Mouse (Mus musculus) brain, embryonic 14.5 days (tissue): ENCODE results near the gene Hmgb2. TPM values are rescaled to one million over a fixed set of nuclear protein-coding genes. Genes with fewer than 3 reads are reported as not detected.
A peak's percentile ranks its signal among the peaks of the same experiment; 100 is the strongest.

Experiments used
- DNase-seq: peaks from one replicate; pipeline ENCODE4 v3.0.0-alpha.2; 2011; ENCODE audit warnings: low read depth
- CTCF ChIP-seq: fragments of 200-500 bp; IDR thresholded peaks from 2 replicates; pipeline ENCODE4 v1.5.1; 2012; ENCODE audit warnings: inconsistent platforms, mild to moderate bottlenecking, moderate library complexity, borderline replicate concordance; ENCODE audit not compliant: insufficient read depth, insufficient read length; ENCODE audit errors: extremely low read depth
- POLR2A ChIP-seq: fragments of 200-500 bp; IDR thresholded peaks from 2 replicates; pipeline ENCODE4 v1.6.1; 2012; ENCODE audit warnings: mild to moderate bottlenecking, inconsistent platforms, borderline replicate concordance; ENCODE audit not compliant: poor library complexity, insufficient read depth, insufficient read length, severe bottlenecking; ENCODE audit errors: extremely low read depth
- polyA plus RNA-seq: library from polyadenylated mRNA; depleted of rRNA; stranded (reverse); fragments of >200 nt; gene quantifications from 2 replicates; pipeline ENCODE4 v1.2.3, GENCODE M21; 2012

Hmgb2 gene
- polyA plus RNA-seq, 1 experiment: 70.5 TPM

DNA sequence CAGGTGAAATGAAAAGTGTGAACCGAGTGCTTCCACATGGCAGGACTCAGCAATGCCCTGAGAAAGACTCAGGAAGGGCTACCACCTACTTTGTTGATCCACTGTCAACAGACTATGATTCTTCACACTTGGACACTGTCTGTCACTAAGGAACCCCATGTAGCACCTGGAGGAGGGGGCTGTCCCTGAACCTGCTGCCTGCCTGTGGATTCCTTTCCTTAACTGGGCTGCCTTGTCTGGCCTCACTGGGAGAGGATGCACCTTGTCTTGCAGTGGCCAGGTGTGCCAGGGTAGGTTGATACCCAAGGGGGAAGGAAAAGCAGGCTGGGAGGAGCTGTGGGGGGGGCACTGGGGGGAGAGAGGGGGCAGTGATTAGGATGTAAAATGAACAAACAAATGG is 16.3 kb downstream of the Hmgb2 start:
- TF ChIP-seq CTCF (no peak), POLR2A (no peak)
- DNase-seq: no peak

DNA sequence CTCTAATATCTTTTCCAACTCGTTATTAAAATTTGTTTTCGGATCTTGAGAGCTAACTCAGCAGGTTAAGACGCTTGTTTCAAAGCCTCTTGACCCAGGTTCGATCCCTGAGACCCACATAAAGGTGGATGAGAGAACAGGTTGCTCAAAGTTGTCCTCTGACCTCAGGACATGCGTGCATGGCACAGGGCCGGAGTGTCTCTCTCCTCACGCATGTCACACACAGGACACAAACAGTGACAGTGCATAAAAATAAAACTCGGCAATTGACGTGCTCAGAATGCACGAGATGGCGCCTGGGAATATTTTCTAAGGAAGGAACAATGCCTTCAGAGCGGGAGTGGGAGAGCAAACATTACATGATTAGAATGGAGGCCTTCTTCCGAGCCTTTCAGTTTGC is 18.5 kb downstream of the Hmgb2 start:
- no peak for DNase-seq
- TF ChIP-seq POLR2A (no peak), CTCF (no peak)

DNA sequence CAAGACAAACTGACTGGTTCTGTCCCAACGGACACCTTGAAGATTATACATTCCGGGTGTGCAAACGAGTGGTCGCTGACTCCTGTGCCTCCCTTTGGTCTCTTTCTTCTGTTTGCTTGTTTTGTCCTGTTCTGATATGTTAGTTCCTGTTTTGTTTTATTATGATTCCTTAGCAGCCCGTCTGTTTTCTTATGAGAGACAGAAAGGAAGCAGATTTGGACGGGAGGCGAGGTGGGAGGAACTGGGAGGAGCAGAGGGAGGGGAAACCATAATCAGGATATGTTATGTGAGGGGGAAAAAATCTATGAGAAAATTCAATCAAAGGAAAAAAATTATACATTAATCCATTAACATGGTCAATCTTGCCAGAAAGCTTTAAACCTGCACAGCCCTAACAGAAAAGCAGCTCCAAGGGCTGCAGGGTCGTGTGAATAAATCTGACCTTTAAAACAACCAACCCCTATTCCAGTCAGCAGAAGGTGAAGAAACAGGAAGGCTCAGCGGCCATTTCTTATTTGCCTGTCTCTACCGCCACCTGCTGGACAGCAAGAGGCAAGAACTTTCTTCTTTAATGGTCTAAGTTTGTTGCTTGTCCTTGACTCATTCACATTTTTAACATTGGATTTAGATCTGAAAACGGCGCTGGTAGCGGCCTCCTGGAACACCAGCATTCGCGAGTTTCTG is 19.1 kb downstream of the Hmgb2 start:
- no peak for TF ChIP-seq POLR2A
- peak; percentile 87; the same call in 1 of the 2 replicates for TF ChIP-seq CTCF
- peak; percentile 93 for DNase-seq

DNA sequence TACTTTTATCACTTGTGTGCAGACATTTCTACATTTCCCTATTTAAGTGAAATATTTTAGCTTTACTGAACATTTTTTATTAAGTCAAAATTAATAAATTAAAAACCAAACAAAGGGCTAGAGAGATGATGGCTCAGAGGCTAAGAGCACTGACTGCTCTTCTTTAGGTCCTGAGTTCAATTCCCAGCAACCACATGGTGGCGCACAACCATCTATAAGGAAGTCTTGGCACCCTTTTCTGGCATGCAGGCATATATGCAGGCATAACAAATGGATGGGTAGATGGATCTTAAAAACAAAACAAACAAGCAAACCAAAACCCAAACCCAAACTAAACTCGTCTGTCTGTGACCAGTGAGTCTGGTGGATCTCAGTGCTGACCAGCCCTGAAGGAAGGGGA is 20.5 kb downstream of the Hmgb2 start:
- TF ChIP-seq CTCF (peak; percentile 44; the same call in 1 of the 2 replicates), POLR2A (no peak)
- peak; percentile 61 for DNase-seq

DNA sequence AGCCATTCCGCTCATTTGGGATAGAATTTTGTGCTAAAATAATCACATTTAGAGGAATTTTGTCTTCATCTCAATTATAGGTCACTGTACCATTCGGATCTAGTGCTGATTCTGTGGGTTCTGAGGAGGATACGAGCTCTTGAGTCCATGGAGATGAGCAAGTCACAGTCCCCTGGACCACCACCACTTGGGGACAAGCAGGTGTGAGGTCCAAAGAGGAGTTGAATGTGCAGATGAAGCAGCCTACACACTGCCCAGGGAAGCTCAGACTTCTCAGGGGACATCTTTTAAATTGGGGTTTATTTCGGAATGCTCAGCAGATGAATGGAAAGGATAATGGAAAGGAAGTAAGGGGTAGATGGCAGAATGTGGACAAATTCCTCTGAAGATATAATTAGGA is 21.4 kb downstream of the Hmgb2 start:
- no peak for DNase-seq
- no peak for TF ChIP-seq POLR2A
- TF ChIP-seq CTCF: no peak

DNA sequence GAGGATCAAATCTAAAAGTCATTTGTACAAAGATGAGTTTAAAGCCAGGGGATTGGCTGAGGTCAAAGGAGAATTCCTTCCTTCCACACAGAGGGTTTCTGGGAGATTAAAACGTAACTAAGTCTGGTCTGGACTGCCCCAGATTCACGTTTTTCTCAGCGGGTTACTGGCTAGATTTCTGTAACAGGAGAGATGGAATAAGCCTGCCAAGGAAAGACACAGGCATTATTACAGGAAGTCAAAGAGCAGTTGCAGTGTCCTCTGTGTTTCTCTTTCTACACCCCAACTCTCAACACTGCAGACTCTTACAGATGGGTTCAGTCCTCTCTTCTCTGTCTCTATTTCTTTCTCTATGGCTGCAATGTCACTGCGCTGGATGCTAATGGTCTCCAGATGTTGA is 22.8 kb downstream of the Hmgb2 start:
- DNase-seq: no peak
- TF ChIP-seq POLR2A (no peak), CTCF (no peak)

DNA sequence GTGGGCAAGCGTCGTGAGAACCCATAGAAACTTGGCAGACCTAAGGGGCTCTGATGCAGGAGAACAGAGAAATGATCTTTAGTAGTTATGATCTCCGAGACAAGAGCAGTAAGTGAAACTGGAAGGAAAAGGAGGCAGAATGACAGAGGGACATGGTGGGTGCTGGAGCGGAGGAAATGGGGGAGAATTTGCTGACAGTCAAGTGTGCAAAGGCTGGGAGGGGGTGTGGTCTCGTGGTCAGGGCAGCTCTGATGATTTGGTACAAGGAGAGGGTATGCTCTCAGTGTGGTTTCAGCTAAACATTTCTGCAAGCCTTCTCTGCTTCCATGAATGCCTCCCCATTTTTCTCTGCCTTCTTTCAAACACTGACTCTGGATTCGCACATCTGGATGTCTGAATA is 24.5 kb downstream of the Hmgb2 start:
- no peak for DNase-seq
- TF ChIP-seq POLR2A (no peak), CTCF (no peak)

DNA sequence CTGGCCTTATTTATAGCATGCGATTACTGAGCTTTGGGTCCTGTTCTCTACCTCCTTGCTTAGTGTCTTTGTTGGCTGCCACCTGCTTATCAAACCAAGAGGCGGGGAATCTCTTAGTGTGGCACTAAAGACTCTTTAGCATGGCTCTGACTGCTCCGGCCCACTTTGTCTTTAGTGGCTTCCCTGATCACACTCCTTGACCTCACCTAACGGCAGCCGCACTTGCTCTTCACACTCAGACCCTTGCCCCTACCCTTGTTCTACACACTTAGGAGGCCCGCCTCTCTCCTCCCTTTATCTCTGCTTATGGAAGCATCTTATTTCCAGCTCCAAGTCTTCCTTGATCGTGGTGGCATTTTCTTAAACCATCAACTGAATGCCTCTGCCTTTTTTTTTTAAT is 26.9 kb downstream of the Hmgb2 start:
- TF ChIP-seq CTCF (no peak), POLR2A (no peak)
- no peak for DNase-seq

DNA sequence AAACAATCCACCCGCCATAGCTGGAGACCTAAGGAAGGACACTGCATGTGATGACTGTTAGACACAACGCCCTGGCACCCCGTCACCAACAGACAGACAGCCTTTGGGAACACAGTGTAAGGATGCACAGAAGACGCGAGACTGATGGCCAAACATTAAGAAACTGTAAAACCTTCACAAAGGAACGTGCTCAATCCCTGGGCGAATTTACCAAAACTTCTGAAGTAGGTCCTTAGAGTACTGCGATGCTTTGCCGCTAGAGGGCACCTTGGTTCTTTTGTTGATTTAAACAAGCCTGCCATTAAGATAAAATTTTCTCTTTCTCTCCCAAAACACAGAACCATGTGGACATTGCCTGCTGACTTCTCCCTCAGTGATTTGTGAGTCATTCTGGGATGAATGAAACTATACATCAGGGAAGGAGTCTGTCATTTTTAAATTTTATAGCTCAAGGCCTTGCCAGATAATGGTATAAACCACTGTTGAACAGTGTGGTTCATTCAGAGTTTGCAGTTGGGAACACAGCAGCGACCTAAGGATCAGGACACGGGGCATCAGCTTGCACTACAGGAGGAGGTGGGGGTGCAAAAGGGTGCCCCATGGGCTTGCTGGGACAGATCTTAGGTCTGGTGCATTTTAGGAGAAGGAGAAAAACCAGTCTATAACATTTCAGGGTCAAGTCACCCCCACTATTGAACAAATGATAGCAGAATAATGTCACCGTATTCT is 28.6 kb downstream of the Hmgb2 start:
- DNase-seq: peak; percentile 89
- TF ChIP-seq CTCF: peak; percentile 72; the same call in 1 of the 2 replicates
- no peak for TF ChIP-seq POLR2A

DNA sequence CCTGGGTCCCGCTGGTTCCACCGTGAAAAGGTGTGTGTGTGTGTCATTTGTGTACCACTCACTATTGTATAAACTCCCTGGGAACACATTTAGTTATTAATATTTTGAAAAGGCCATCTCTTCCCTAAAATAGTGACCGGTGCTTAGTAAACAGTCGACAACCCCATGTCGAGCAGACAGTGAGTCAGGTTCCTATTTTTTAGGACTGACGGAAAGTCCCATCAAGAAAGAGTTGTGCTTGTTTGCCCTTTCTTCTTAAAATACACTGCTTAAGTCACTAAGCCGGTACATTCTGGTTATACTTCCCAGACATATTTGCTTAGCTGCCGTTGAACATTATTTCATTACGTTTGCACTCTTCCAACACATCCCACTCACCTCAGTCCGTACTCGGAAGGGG is 29.2 kb downstream of the Hmgb2 start:
- TF ChIP-seq POLR2A: no peak
- no peak for TF ChIP-seq CTCF
- no peak for DNase-seq

DNA sequence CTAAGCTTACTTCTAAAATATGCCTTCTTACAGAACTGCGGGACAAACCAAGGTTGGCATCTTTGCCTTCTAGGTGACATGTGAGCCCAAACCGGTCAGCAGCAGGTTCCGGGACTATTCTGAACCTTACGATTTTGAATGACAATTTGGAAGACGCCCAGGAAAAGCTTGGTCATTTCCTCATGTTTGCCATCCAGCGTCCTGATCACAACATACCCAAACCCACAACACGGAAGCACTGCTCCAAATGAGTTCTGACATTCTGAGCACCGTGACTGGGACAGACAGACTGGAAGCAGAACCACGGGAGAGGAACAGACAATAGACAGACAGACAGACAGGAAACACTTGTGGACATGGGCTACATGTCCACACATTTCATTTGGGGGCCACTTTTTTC is 29.7 kb downstream of the Hmgb2 start:
- DNase-seq: no peak
- TF ChIP-seq POLR2A: no peak
- no peak for TF ChIP-seq CTCF

DNA sequence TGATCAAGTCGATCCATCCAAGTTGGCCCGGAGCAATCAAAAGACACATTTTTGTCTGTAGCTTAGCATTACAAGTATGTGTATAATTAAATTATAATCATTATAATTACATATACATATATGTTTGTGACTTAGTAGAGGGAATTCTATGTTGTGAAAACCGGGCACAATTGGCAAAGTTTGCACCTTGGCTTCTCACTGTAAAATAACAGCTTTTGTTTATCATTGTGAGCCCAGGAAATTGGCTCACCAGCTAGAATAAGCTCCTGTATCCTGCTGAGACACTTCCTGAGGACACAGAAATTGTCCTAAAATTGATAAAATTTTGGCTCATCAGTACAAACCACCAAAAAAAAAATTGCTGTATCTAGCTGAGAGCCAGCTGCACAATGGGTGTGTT is 34.7 kb downstream of the Hmgb2 start:
- TF ChIP-seq CTCF (no peak), POLR2A (no peak)
- no peak for DNase-seq
